Mouse (Mus musculus) CD4-positive, CD25-positive, alpha-beta regulatory T cell (primary cell): ENCODE results near the gene Rps16. TPM values are rescaled to one million over a fixed set of nuclear protein-coding genes. Genes with fewer than 3 reads are reported as not detected.

ENCODE experiments used
- polyA plus RNA-seq: library from polyadenylated mRNA; unstranded; fragments of 100-300 nt; shearing (Covaris generic); gene quantifications from one replicate; pipeline ENCODE4 v1.2.1, GENCODE M21; 2017

Gene Rps16
- 768 TPM for polyA plus RNA-seq

DNA sequence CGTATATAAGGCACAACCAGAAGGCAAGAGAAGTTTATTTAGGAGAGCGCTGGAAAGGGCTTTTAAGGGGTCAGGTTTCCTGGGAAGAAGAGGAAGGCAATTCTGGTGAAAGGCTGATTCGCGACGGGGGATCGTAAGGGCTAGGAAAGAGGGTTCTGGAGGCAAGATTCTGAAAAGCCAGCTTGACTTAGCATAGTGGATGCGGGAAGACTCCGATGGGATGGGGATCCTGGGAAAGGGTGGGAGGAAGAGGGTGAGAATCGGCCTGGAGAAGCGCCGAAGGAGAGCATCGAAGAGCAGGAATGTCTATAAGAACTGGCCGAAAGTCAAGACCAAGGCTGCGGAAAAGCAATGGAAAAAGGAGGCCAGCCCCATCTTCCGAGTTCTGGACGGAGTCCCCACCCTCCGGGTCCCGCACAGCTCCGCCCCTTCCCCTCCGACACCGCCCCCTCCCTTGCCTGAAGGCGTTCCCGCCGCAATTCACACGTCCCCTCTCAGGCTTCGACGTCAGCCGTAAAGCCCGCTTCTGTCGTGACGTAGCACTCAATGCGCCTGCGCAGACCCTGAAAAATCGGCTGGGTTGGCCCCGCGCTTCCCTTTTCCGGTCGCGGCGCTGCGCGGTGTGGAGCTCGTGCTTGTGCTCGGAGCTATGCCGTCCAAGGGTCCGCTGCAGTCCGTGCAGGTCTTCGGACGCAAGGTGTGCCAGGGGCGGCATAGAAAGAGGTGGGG, at the start of gene Rps16:
Gene Rps16 (plus strand): TSS at position 498 of the 729 bp plus-strand sequence.

DNA sequence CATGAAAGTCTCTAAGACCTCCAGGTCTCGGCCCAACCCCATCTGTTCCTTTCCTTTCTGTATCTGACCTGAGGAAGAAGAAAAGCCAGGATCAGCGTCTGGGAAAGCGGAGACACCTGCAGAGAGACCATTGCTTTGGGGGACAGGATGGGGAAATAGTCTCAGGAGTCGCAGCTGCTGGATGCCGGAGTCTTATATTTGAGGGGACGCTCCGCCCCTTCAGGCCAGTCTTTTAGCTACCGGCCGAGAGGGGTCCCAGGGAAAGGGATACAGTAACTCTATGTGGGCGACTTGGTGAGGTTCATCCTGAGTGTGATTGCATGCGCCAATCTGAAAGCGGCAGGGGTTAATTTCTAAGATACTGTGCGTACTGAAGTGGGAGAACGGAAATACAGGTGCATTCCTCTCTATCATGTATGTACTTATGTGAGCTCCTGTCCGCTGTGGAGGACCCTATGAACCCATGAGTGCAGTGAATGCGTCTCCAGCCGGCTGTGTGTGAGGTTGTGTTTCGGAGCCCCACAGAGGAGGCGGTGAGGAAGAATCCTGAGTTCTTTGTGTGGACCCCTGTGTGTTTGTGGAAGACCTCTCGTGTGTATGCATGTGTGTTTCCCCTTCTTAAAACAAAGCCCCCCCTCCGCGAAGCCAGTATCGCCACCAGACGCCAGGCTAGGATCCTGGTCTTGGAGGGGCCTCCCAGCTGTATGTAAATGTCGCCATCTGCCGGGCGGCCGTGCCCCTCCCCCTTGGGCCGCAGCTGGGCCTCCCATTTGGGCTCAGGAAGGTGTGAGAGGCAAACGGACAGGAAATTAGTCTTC, 48.6 kb upstream of the Rps16 start, which contains the start of gene Dll3:
Gene Dll3 (minus strand): TSS at position 623 of the 818 bp plus-strand sequence.

GRCm38 (mm10) chr7:28311926-28312543, 38.4 kb upstream of the Rps16 start, which contains the start of gene Timm50:
TSS of gene Timm50 (minus strand) at chr7:28312072.

DNA sequence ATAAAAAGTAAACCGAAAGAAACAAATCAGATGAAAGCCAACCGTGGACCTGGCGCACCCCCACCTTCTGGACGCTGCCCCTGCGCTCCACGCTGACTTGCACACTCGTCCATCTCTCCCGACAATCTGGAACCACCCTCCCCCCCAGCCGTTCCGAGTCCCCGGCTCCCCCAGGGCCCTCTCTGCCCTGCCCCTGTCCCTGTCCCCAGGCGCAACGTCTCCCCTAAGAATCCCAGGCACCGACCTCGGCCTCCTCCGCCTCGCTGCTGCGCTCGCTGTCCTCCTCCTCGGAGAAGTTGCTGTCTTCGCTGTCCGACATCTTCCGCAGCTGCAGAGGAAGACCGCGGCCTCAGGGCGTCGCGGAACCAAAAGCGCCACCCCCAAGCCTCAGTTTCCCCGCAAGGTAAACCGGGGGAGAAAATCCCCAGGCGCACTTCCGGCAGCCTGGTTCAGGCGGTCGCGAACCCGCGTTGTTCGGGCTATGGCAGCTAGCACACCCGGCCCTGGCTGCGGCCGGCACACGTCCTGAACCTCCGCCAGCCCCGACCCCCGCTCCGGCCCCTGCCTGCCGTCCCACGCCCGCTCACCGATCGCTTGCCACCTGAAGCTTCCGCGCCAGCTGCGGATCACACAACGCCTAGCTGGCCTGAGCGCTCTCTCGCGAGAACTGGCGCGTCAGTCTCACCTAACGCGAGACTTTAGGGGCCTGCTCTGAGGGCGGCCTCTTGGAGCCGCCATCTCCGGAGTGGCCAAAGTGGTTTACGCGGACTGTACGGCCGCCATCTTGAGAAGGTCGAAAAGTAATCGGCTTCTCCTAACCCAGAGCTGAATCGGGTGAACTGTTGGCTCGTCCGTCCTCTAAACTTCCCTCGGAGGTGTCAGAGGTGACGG, 12.1 kb upstream of the Rps16 start, which contains the start of gene Supt5:
Gene Supt5 (minus strand): TSS at position 639 of the 891 bp plus-strand sequence.

DNA sequence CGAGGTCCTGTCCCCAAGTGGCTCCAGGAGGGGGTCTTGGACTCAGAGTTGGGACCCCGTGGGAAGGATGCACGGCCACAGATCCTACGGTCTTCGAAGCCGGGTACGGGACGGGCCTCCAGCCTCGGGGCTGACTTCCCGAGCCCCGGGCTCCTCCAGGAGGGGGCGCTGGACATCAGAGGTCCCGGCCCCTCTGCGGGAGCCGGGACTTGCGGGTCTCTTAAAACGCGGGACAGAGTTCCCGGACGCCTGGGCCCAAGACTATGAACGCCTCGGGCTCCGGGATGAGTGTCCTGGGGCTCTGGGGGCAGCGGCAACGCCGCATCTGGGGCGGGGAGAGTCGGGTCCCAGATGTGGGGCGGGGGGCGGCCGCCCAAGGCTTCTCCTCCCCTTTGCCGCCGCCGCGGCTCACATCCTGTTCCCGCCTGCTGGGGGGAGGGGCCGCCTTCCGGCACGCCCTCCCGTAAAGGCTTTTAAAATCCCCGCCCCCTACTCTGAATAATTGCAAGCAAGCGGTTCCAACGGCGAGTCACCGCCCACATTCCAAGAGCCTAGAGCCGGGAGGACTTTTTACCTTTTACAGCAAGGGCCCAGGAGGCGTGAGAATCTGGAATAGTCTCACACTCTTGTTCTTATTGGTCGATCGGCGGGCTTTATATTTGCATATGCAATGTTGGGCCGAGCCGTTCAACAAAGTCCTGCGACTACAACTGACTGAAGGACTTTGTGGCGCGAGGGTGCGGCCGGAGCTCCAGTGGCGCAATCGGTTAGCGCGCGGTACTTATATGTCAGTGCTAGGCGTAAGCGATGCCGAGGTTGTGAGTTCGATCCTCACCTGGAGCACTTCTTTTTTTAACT, 22.0 kb downstream of the Rps16 start, which contains the start of gene Plekhg2:
Gene Plekhg2 (minus strand): TSS at position 349 of the 858 bp plus-strand sequence.

GRCm38 (mm10) chr7:28380237-28381016, 30.0 kb downstream of the Rps16 start, which contains the start of gene Zfp36:
TSS of gene Zfp36 (minus strand) at chr7:28380253.

DNA sequence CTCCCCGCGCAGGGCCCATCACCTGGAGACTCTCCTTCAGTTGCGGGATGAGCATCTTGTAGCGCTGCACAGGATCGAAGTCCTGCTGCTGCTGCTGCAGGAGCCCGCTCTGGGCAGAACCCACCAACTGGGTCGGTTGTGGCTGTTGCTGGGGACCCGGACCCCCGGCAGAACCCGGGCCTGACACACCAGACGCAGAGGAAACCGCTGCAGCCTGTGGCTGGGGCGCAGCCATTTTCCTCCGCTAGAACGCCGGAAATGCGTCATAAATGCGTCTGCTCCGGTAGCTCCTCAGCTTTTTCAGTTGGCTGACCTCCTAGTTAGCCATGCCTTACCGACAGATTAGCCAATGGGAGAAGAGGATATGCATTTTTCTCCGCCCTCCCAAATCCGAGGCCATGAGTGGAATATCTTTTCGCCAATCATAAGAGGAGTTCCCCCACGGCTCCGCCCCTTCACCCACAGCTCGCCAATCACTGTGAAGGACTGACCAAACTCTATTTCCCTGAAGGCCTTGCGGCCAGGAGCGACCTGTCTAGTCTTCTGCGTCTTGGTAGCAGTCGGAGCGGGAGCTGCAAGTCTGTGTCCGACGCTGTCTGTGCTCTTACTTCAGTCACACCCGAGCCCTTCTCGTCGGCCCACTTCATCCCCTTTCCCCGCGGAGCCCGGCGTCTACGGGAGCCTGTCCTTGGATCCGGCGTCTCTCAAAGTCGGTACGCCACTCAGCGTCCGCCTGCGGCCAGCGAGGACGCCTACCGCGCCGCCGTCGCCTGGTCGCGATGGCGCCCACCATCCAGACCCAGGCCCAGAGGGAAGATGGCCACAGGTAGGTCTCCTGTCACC, 42.2 kb downstream of the Rps16 start, which contains the start of the genes Med29 and Paf1:
Gene Med29 (minus strand): TSS at position 280 of the 843 bp plus-strand sequence.
Gene Paf1 (plus strand): TSS at position 523 of the 843 bp plus-strand sequence.

Other genes starting within 250 kb of the Rps16 start
- gene 9530053A07Rik, start 221.2 kb upstream of the Rps16 start, polyA plus RNA-seq: not detected
- gene Fbl, start 180.9 kb upstream of the Rps16 start, polyA plus RNA-seq: 174 TPM
- gene Dyrk1b, start 171.2 kb upstream of the Rps16 start, polyA plus RNA-seq: 14.0 TPM
- gene Eid2, start 82.8 kb upstream of the Rps16 start, polyA plus RNA-seq: 15.0 TPM
- gene Eid2b, start 72.9 kb upstream of the Rps16 start, polyA plus RNA-seq: 6.3 TPM
- gene Selenov, start 59.5 kb upstream of the Rps16 start, polyA plus RNA-seq: not detected
- not detected for gene Dll3, start 48.4 kb upstream of the Rps16 start, polyA plus RNA-seq
- gene Timm50, start 38.6 kb upstream of the Rps16 start, polyA plus RNA-seq: 82.7 TPM
- 193 TPM for gene Supt5, start 11.9 kb upstream of the Rps16 start, polyA plus RNA-seq
- gene Plekhg2, start 21.9 kb downstream of the Rps16 start, polyA plus RNA-seq: 85.7 TPM
- gene Zfp36, start 29.6 kb downstream of the Rps16 start, polyA plus RNA-seq: 259 TPM
- 28.5 TPM for gene Med29, start 42.1 kb downstream of the Rps16 start, polyA plus RNA-seq
- gene Paf1, start 42.3 kb downstream of the Rps16 start, polyA plus RNA-seq: 100 TPM
- 295 TPM for gene Gmfg, start 86.8 kb downstream of the Rps16 start, polyA plus RNA-seq
- 1.3 TPM for gene Lrfn1, start 101.3 kb downstream of the Rps16 start, polyA plus RNA-seq
- gene Ifnl2, start 159.8 kb downstream of the Rps16 start, polyA plus RNA-seq: not detected
- not detected for gene Ifnl3, start 172.2 kb downstream of the Rps16 start, polyA plus RNA-seq
- gene Sycn, start 190.2 kb downstream of the Rps16 start, polyA plus RNA-seq: not detected
- not detected for gene Nccrp1, start 196.6 kb downstream of the Rps16 start, polyA plus RNA-seq
- 30.0 TPM for gene Samd4b, start 247.5 kb downstream of the Rps16 start, polyA plus RNA-seq
- 7.7 TPM for gene Pak4, start 247.5 kb downstream of the Rps16 start, polyA plus RNA-seq